Mouse (Mus musculus): Measurements from ENCODE around the gene Sap30.

GRCm38 (mm10) chr8:57533106-57533505 lies 45.4 kb upstream of the Sap30 start:
- no peak for TF ChIP-seq ZNF384 (IDR thresholded peaks at IDR 0.05; ENCODE audit: low read depth, low read length)
- no peak for TF ChIP-seq MAFK (IDR thresholded peaks at IDR 0.05; ENCODE audit: insufficient read depth, low read depth, low read length)
- no peak for TF ChIP-seq CHD2 (IDR thresholded peaks at IDR 0.05; ENCODE audit: low read depth, low read length)
- no peak for TF ChIP-seq HCFC1 (IDR thresholded peaks at IDR 0.05; ENCODE audit: borderline replicate concordance, insufficient read depth, low read length)
- TF ChIP-seq ZC3H11A (IDR thresholded peaks at IDR 0.05; ENCODE audit: borderline replicate concordance, low read depth, low read length): no peak

All from ES-E14 (cell line).